Comparison of ENCODE assay signal across 30 mouse cellular contexts in genomic region chr1:153855946-153856345, GRCm38 (mm10). TPM values are rescaled to one million over a fixed set of nuclear protein-coding genes. Genes with fewer than 3 reads are reported as not detected.
A peak's percentile ranks its signal among the peaks of the same experiment; 100 is the strongest.
DNase-seq lines count a peak whose midpoint lies in the region; ATAC-seq and TF ChIP-seq lines count a peak whose summit lies in the region.
"Had no signal": no experiment of that assay in that cellular context is flagged by ENCODE, and none has a peak within 500 bp of the region (broad histone marks: within the 10 kb centered on the region; RNA-seq: fewer than 3 reads in every experiment).

No protein-coding gene starts in this region.

- no peaks in the 10 kb centered on the region for H3K4me1 ChIP-seq in heart, embryonic 12.5 days (replicated peaks)
- H3K4me1 ChIP-seq in limb, embryonic 14.5 days (ENCODE audit: control insufficient read depth, insufficient read depth, low read length) = no peaks in the 10 kb centered on the region
- H3K4me1 ChIP-seq in limb, embryonic 10.5 days = peaks cover 4% of the 10 kb centered on the region; the same call in 1 of the 2 replicates
- H3K4me1 ChIP-seq: forebrain, embryonic 10.5 days; forebrain, embryonic 13.5 days; heart, embryonic 15.5 days; hindbrain, embryonic 10.5 days had no signal

- no peak overlapping the region for H3K4me2 ChIP-seq in heart, embryonic 12.5 days
- H3K4me2 ChIP-seq in limb, embryonic 14.5 days (replicated peaks; ENCODE audit: low read depth, low read length, severe bottlenecking) = no peak overlapping the region
- H3K4me2 ChIP-seq: forebrain, embryonic 13.5 days; heart, embryonic 11.5 days; heart, embryonic 15.5 days; hindbrain, embryonic 14.5 days had no signal

- H3K36me3 ChIP-seq in heart, embryonic 12.5 days = no peaks in the 10 kb centered on the region
- no peaks in the 10 kb centered on the region for H3K36me3 ChIP-seq in limb, embryonic 14.5 days (ENCODE audit: control insufficient read depth, insufficient read depth, low read length)
- no peaks in the 10 kb centered on the region for H3K36me3 ChIP-seq in limb, embryonic 10.5 days
- H3K36me3 ChIP-seq: forebrain, embryonic 10.5 days; heart, embryonic 15.5 days; hindbrain, embryonic 10.5 days had no signal

- H3K9ac ChIP-seq in heart, embryonic 12.5 days = no peak overlapping the region
- no peak overlapping the region for H3K9ac ChIP-seq in limb, embryonic 14.5 days (ENCODE audit: low read depth, low read length, severe bottlenecking)
- H3K9ac ChIP-seq: forebrain, embryonic 13.5 days; heart, embryonic 15.5 days; hindbrain, embryonic 14.5 days had no signal

- no peaks in the 10 kb centered on the region for H3K9me3 ChIP-seq in heart, embryonic 12.5 days (replicated peaks)
- H3K9me3 ChIP-seq in limb, embryonic 14.5 days (ENCODE audit: control insufficient read depth, low read length) = no peaks in the 10 kb centered on the region
- H3K9me3 ChIP-seq in limb, embryonic 10.5 days (replicated peaks) = no peaks in the 10 kb centered on the region
- H3K9me3 ChIP-seq: forebrain, embryonic 10.5 days; forebrain, embryonic 13.5 days; heart, embryonic 15.5 days; hindbrain, embryonic 10.5 days had no signal

- TF ChIP-seq CTCF in brain, embryonic 14.5 days (IDR thresholded peaks at IDR 0.05; ENCODE audit: borderline replicate concordance, extremely low read depth, insufficient read depth, insufficient read length) = no peak

- no peak overlapping the region for H3K27ac ChIP-seq in heart, embryonic 12.5 days (ENCODE audit: poor library complexity, severe bottlenecking)
- H3K27ac ChIP-seq in limb, embryonic 14.5 days (replicated peaks; ENCODE audit: low read depth, low read length) = no peak overlapping the region
- no peak overlapping the region for H3K27ac ChIP-seq in limb, embryonic 10.5 days
- H3K27ac ChIP-seq: forebrain, embryonic 10.5 days; forebrain, embryonic 13.5 days; heart, embryonic 15.5 days; hindbrain, embryonic 10.5 days; hindbrain, embryonic 14.5 days had no signal

- WGBS in heart, embryonic 12.5 days = 73% methylated on average over 8 of the region's 8 CpGs
- 62% methylated on average over 8 of the region's 8 CpGs for WGBS in limb, embryonic 14.5 days
- WGBS in limb, embryonic 10.5 days = 85% methylated on average over 8 of the region's 8 CpGs

- H3K27me3 ChIP-seq in heart, embryonic 12.5 days (replicated peaks) = no peaks in the 10 kb centered on the region
- H3K27me3 ChIP-seq in limb, embryonic 14.5 days (ENCODE audit: control insufficient read depth, insufficient read depth, low read length) = no peaks in the 10 kb centered on the region
- no peaks in the 10 kb centered on the region for H3K27me3 ChIP-seq in limb, embryonic 10.5 days (ENCODE audit: low read depth, poor library complexity, severe bottlenecking)
- H3K27me3 ChIP-seq: forebrain, embryonic 13.5 days; heart, embryonic 15.5 days had no signal

- no peak overlapping the region for H3K4me3 ChIP-seq in heart, embryonic 12.5 days
- no peak overlapping the region for H3K4me3 ChIP-seq in limb, embryonic 14.5 days (replicated peaks; ENCODE audit: low read length)
- H3K4me3 ChIP-seq in limb, embryonic 10.5 days = no peak overlapping the region
- H3K4me3 ChIP-seq: forebrain, embryonic 10.5 days; forebrain, embryonic 13.5 days; heart, embryonic 15.5 days; hindbrain, embryonic 10.5 days had no signal

- peak; percentile 3 for DNase-seq in adrenal gland, adult 2 months
- no peak for DNase-seq in adrenal gland, postnatal 4 days (ENCODE audit: low spot score in 2 of 2)
- peak; percentile 77 for DNase-seq in heart, adult 11 months
- peak; percentile 5 for DNase-seq in limb, embryonic 14.5 days (ENCODE audit: low spot score)
- DNase-seq in limb, embryonic 10.5 days (ENCODE audit: low spot score) = no peak
- peak; percentile 17 for DNase-seq in brain, embryonic 14.5 days (ENCODE audit: low read depth)
- DNase-seq: adrenal gland, postnatal 10 days; adrenal gland, postnatal 36 days; cerebellum, adult 11-12 months; cerebellum, adult 9-10 months; gastrocnemius, postnatal 10 days; gastrocnemius, postnatal 36 days; heart, postnatal 10 days; heart, postnatal 36 days had no signal

- TF ChIP-seq POLR2A in limb, embryonic 14.5 days (IDR thresholded peaks at IDR 0.05; ENCODE audit: borderline replicate concordance, extremely low read depth, insufficient read depth, insufficient read length) = no peak
- no peak for TF ChIP-seq POLR2A in brain, embryonic 14.5 days (IDR thresholded peaks at IDR 0.05; ENCODE audit: borderline replicate concordance, extremely low read depth, insufficient read depth, insufficient read length, poor library complexity, severe bottlenecking)

- ATAC-seq in heart, embryonic 12.5 days (ENCODE audit: insufficient number of reproducible peaks, low FRiP score) = no peak
- ATAC-seq in limb, embryonic 14.5 days (ENCODE audit: low FRiP score, low read depth) = no peak
- ATAC-seq: activated CD4-positive, CD25-positive, alpha-beta regulatory T cell, adult 4 months; forebrain, embryonic 13.5 days; forebrain, embryonic 16.5 days had no signal

RNA-seq across cellular contexts. Expression of gene Rgsl1, which starts 12.0 kb away (rescaled TPM):
- under 1 TPM in 1 of 2 experiments, not detected in 1; 0.28 TPM for total RNA-seq in adrenal gland, adult 2 months (2021)
- 0.03 TPM in 1 of 2 replicates, not detected in the other for polyA plus RNA-seq in adrenal gland, adult 2 months (2012; rRNA removed)
- total RNA-seq in adrenal gland, postnatal 4 days (2021) = under 1 TPM in 1 of 2 experiments, not detected in 1; 0.11 TPM
- polyA plus RNA-seq in heart, embryonic 12.5 days (2016; fragmentation: Nextera tagmentation; extraction: Ambion mirVana) = not detected in 2 replicates
- 0.13 and 0.15 TPM in 2 replicates for polyA plus RNA-seq in limb, embryonic 14.5 days (2012; rRNA removed)
- not detected in 2 replicates for polyA plus RNA-seq in limb, embryonic 14.5 days (2014; fragmentation: Nextera tagmentation; extraction: Ambion mirVana)
- not detected in 2 replicates for polyA plus RNA-seq in limb, embryonic 10.5 days (2016; fragmentation: Nextera tagmentation; extraction: Ambion mirVana)
- polyA plus RNA-seq in brain, embryonic 14.5 days (2012; rRNA removed) = 0.24 and 0.44 TPM in 2 replicates
- total RNA-seq: ES-E14; gastrocnemius, postnatal 10 days; granulocyte monocyte progenitor cell, adult 5-6 weeks; heart, adult 8-10 months; heart, postnatal 10 days; heart, postnatal 36 days had no signal
- polyA plus RNA-seq: activated CD4-positive, CD25-positive, alpha-beta regulatory T cell, adult 4 months; embryonic facial prominence, embryonic 11.5 days; forebrain, embryonic 10.5 days; heart, embryonic 11.5 days; heart, embryonic 15.5 days; hindbrain, embryonic 10.5 days had no signal

RNA-seq across cellular contexts. Expression of gene Teddm1b, which starts 18.2 kb away (rescaled TPM):
- total RNA-seq in adrenal gland, adult 2 months (2021) = not detected
- not detected in 2 replicates for polyA plus RNA-seq in adrenal gland, adult 2 months (2012; rRNA removed)
- not detected for total RNA-seq in adrenal gland, postnatal 4 days (2021)
- 0.13 TPM in 1 of 2 replicates, not detected in the other for polyA plus RNA-seq in heart, embryonic 12.5 days (2016; fragmentation: Nextera tagmentation; extraction: Ambion mirVana)
- not detected in 2 replicates for polyA plus RNA-seq in limb, embryonic 14.5 days (2012; rRNA removed)
- 0.22 and 0.23 TPM in 2 replicates for polyA plus RNA-seq in limb, embryonic 14.5 days (2014; fragmentation: Nextera tagmentation; extraction: Ambion mirVana)
- 0.64 and 2.1 TPM in 2 replicates for polyA plus RNA-seq in limb, embryonic 10.5 days (2016; fragmentation: Nextera tagmentation; extraction: Ambion mirVana)
- not detected in 2 replicates for polyA plus RNA-seq in brain, embryonic 14.5 days (2012; rRNA removed)
- total RNA-seq: adrenal gland, postnatal 10 days; adrenal gland, postnatal 36 days; gastrocnemius, adult 18-20 months; gastrocnemius, postnatal 10 days; gastrocnemius, postnatal 36 days; granulocyte monocyte progenitor cell, adult 5-6 weeks; heart, adult 8-10 months; heart, postnatal 10 days; heart, postnatal 36 days had no signal

RNA-seq across cellular contexts. Expression of gene Teddm1a, which starts 35.6 kb away (rescaled TPM):
- total RNA-seq in adrenal gland, adult 2 months (2021) = not detected
- polyA plus RNA-seq in adrenal gland, adult 2 months (2012; rRNA removed) = not detected in 2 replicates
- total RNA-seq in adrenal gland, postnatal 4 days (2021) = not detected
- polyA plus RNA-seq in heart, embryonic 12.5 days (2016; fragmentation: Nextera tagmentation; extraction: Ambion mirVana) = not detected in 2 replicates
- polyA plus RNA-seq in limb, embryonic 14.5 days (2012; rRNA removed) = not detected in 2 replicates
- polyA plus RNA-seq in limb, embryonic 14.5 days (2014; fragmentation: Nextera tagmentation; extraction: Ambion mirVana) = not detected in 2 replicates
- polyA plus RNA-seq in limb, embryonic 10.5 days (2016; fragmentation: Nextera tagmentation; extraction: Ambion mirVana) = not detected in 2 replicates
- not detected in 2 replicates for polyA plus RNA-seq in brain, embryonic 14.5 days (2012; rRNA removed)
- total RNA-seq: adrenal gland, postnatal 10 days; adrenal gland, postnatal 36 days; ES-E14; gastrocnemius, adult 18-20 months; gastrocnemius, postnatal 10 days; gastrocnemius, postnatal 36 days; granulocyte monocyte progenitor cell, adult 5-6 weeks; heart, adult 8-10 months; heart, postnatal 10 days; heart, postnatal 36 days had no signal
- polyA plus RNA-seq: embryonic facial prominence, embryonic 11.5 days; embryonic facial prominence, embryonic 14.5 days; forebrain, embryonic 10.5 days; forebrain, embryonic 13.5 days; heart, embryonic 11.5 days; heart, embryonic 15.5 days; hindbrain, embryonic 10.5 days; hindbrain, embryonic 14.5 days; intestine, embryonic 14.5 days had no signal

RNA-seq across cellular contexts. Expression of gene Glul, which starts 43.8 kb away (rescaled TPM):
- total RNA-seq in adrenal gland, adult 2 months (2021) = 1,000 to 10,000 TPM; 1,004 to 1,607 TPM
- 279 and 350 TPM in 2 replicates for polyA plus RNA-seq in adrenal gland, adult 2 months (2012; rRNA removed)
- total RNA-seq in adrenal gland, postnatal 4 days (2021) = 100 to 1,000 TPM; 455 to 494 TPM
- 55.2 and 58.4 TPM in 2 replicates for polyA plus RNA-seq in heart, embryonic 12.5 days (2016; fragmentation: Nextera tagmentation; extraction: Ambion mirVana)
- polyA plus RNA-seq in limb, embryonic 14.5 days (2012; rRNA removed) = 88.6 and 93.4 TPM in 2 replicates
- 92.9 and 94.2 TPM in 2 replicates for polyA plus RNA-seq in limb, embryonic 14.5 days (2014; fragmentation: Nextera tagmentation; extraction: Ambion mirVana)
- 122 and 125 TPM in 2 replicates for polyA plus RNA-seq in limb, embryonic 10.5 days (2016; fragmentation: Nextera tagmentation; extraction: Ambion mirVana)
- polyA plus RNA-seq in brain, embryonic 14.5 days (2012; rRNA removed) = 151 and 226 TPM in 2 replicates

RNA-seq across cellular contexts. Expression of gene Teddm2, which starts 44.1 kb away (rescaled TPM):
- total RNA-seq in adrenal gland, adult 2 months (2021) = under 1 TPM; 0.29 to 0.52 TPM
- polyA plus RNA-seq in adrenal gland, adult 2 months (2012; rRNA removed) = 0.19 and 0.24 TPM in 2 replicates
- 1 to 10 TPM; 1.0 to 1.4 TPM for total RNA-seq in adrenal gland, postnatal 4 days (2021)
- polyA plus RNA-seq in heart, embryonic 12.5 days (2016; fragmentation: Nextera tagmentation; extraction: Ambion mirVana) = 0.15 and 0.31 TPM in 2 replicates
- polyA plus RNA-seq in limb, embryonic 14.5 days (2012; rRNA removed) = 0.24 and 0.58 TPM in 2 replicates
- 0.54 and 0.62 TPM in 2 replicates for polyA plus RNA-seq in limb, embryonic 14.5 days (2014; fragmentation: Nextera tagmentation; extraction: Ambion mirVana)
- 0.69 and 0.74 TPM in 2 replicates for polyA plus RNA-seq in limb, embryonic 10.5 days (2016; fragmentation: Nextera tagmentation; extraction: Ambion mirVana)
- 0.90 and 1.2 TPM in 2 replicates for polyA plus RNA-seq in brain, embryonic 14.5 days (2012; rRNA removed)
- total RNA-seq: granulocyte monocyte progenitor cell, adult 5-6 weeks had no signal

Comparison
In these comparisons a context has a peak if more than half of its experiments do, and no peak if none do; other contexts are left out.
1. DNase-seq: peak in adrenal gland, adult 2 months (single experiment), heart, adult 11 months (single experiment), limb, embryonic 14.5 days (single experiment) and brain, embryonic 14.5 days (single experiment); none in adrenal gland, postnatal 4 days (0 of 2) and limb, embryonic 10.5 days (single experiment).